Mouse (Mus musculus) stomach, embryonic 14.5 days (tissue): ENCODE measurements at regions not wholly inside any gene's neighbourhood (a gene's known extent, or its start where the extent isn't known, plus 50 kb on each side); places are given as distances from the start of the nearest gene placed in this dataset.

Experiments used
- ATAC-seq: fragments of 200-750 bp; cut with Nextera tagmentation; 2 replicates; pipeline ENCODE4 v1.8.0; 2017; ENCODE audit warnings: low read depth, moderate TSS enrichment; ENCODE audit not compliant: insufficient number of reproducible peaks, insufficient read depth, low FRiP score
- H3K27ac ChIP-seq: fragments of 300-500 bp; sonication (generic); 2 replicates; pipeline ENCODE4 v1.5.1; 2014; ENCODE audit warnings: mild to moderate bottlenecking, low read length, moderate library complexity, mixed read lengths
- H3K27me3 ChIP-seq: fragments of 300-500 bp; sonication (generic); 2 replicates; pipeline ENCODE4 v1.6.1; 2014; ENCODE audit warnings: low read length, control low read depth, mixed read lengths; ENCODE audit not compliant: control insufficient read depth, insufficient read depth
- H3K36me3 ChIP-seq: fragments of 300-500 bp; sonication (generic); 2 replicates; pipeline ENCODE4 v1.6.1; 2014; ENCODE audit warnings: mild to moderate bottlenecking, control low read depth, low read length, moderate library complexity, mixed read lengths; ENCODE audit not compliant: control insufficient read depth, insufficient read depth
- H3K4me1 ChIP-seq: fragments of 300-500 bp; sonication (generic); 2 replicates; pipeline ENCODE4 v1.6.1; 2014; ENCODE audit warnings: low read length, control low read depth, mixed read lengths; ENCODE audit not compliant: control insufficient read depth, insufficient read depth
- H3K4me2 ChIP-seq: fragments of 300-500 bp; sonication (generic); replicated peaks from 2 replicates; pipeline ENCODE4 v1.6.1; 2014; ENCODE audit warnings: low read depth, low read length, control low read depth
- H3K4me3 ChIP-seq: fragments of 300-500 bp; sonication (generic); 2 replicates; pipeline ENCODE4 v1.5.1; 2014; ENCODE audit warnings: low read depth, low read length, control low read depth
- H3K9ac ChIP-seq: fragments of 300-500 bp; sonication (generic); replicated peaks from 2 replicates; pipeline ENCODE4 v1.6.1; 2014; ENCODE audit warnings: low read depth, mild to moderate bottlenecking, control low read depth, low read length, moderate library complexity, mixed read lengths
- H3K9me3 ChIP-seq: fragments of 300-500 bp; sonication (generic); 2 replicates; pipeline ENCODE4 v1.6.1; 2016; ENCODE audit warnings: low read depth, low read length, control low read depth; ENCODE audit not compliant: control insufficient read depth
- WGBS: fragments of 180-500 bp; shearing (Covaris S2); extraction: QIAGEN DNeasy Blood & Tissue Kit; methylation state at CpG from one replicate; pipeline ENCODE4 v1.1.7; 2014; 5-methylcytosine and 5-hydroxymethylcytosine counted together

DNA sequence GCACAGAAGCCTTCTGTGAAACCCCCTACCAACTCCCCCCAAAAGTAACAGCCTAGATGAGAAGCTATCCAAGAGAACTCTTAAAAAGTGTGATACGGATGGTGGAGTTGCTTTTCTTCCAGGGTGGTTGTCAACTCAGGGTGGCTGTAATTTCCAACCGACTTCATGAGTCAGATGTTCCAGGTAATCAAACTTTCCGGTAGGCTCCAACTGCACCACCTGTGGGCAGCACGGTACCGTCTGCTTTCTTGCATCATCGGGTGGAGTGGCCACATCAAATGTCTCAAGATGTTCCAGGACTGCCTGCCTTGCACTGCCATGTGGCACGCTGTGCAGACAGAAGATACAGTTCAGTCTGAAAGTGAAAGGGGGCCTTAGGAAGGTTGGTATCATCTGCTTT lies 455.5 kb upstream of the Zic4 start:
- Histone ChIP-seq H3K27me3 (no peaks in the 10 kb centered on the region), H3K9ac (no peak overlapping the region), H3K4me2 (no peak overlapping the region), H3K4me1 (no peaks in the 10 kb centered on the region), H3K9me3 (no peaks in the 10 kb centered on the region), H3K36me3 (no peaks in the 10 kb centered on the region), H3K27ac (no peak overlapping the region), H3K4me3 (no peak overlapping the region)
- no peak for ATAC-seq
- WGBS: 95% methylated on average over 7 of the region's 7 CpGs

DNA sequence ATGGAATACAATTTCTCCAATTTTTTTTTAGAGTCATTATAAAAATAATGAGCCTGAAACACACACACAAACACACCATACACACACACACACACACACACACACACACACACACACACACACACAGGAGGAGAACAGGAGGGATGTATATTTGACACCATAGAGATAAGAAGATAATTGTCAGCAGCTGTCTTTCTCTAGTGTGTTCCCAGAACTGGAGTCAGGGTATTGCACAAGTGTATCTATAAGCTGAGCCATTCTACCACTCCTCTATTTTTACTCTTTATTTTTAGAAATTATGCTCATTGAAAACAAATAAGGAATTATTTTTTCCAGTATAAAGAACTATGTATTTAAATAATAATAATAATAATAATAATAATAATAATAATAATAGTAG lies 407.6 kb upstream of the Zic4 start:
- no peak overlapping the region for H3K27ac ChIP-seq
- no peak overlapping the region for H3K4me3 ChIP-seq
- H3K36me3 ChIP-seq: no peaks in the 10 kb centered on the region
- no peaks in the 10 kb centered on the region for H3K9me3 ChIP-seq
- no peak overlapping the region for H3K9ac ChIP-seq
- H3K4me2 ChIP-seq: no peak overlapping the region
- ATAC-seq: no peak
- no peaks in the 10 kb centered on the region for H3K4me1 ChIP-seq
- H3K27me3 ChIP-seq: no peaks in the 10 kb centered on the region

DNA sequence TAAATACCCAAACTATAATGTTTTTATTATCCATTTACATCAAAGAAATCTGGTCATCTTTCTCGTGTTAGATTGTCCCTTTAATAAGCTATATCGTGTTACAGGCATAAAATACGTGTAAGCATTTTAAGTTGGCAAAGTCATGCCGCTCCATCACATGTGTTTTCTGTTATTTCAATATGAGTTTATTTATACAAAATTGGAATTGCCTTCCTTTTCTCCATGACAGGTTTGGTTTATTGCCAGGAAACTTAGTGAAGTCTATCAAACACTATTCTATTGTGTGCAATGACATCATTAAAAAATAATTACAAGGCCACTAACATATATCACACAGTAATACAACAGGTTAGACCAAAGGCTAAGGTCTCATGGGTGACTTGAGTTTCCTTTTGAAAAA lies 400.8 kb upstream of the Zic4 start:
- H3K27ac ChIP-seq: no peak overlapping the region
- no peaks in the 10 kb centered on the region for H3K36me3 ChIP-seq
- no peak overlapping the region for H3K9ac ChIP-seq
- H3K27me3 ChIP-seq: no peaks in the 10 kb centered on the region
- no peaks in the 10 kb centered on the region for H3K4me1 ChIP-seq
- no peaks in the 10 kb centered on the region for H3K9me3 ChIP-seq
- ATAC-seq: no peak
- H3K4me3 ChIP-seq: no peak overlapping the region
- H3K4me2 ChIP-seq: no peak overlapping the region
- WGBS: 74% methylated on average over 4 of the region's 4 CpGs

DNA sequence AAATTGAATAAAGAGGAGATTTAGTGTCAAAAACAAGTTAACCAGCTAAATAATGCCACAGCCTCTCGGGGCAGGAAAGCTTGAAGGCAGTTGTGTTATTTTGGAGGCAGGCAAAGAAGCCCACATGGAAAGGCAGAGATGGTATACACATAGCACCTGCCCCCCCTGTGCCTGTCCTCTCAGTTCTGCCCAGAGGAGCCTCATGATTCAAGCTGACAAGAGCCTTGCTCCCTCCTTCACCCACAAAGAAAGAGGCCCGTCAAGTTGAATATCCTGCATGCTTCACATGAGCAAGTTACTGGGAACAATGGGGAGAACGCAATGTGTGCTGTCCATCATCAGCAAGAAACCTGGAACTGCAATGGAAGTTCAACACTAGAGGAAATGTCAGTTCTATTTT lies 398.2 kb upstream of the Zic4 start:
- H3K27ac ChIP-seq: no peak overlapping the region
- 67% methylated on average over 3 of the region's 3 CpGs for WGBS
- H3K9me3 ChIP-seq: no peaks in the 10 kb centered on the region
- no peaks in the 10 kb centered on the region for H3K4me1 ChIP-seq
- no peak overlapping the region for H3K4me3 ChIP-seq
- ATAC-seq: no peak
- H3K4me2 ChIP-seq: no peak overlapping the region
- H3K9ac ChIP-seq: no peak overlapping the region
- no peaks in the 10 kb centered on the region for H3K36me3 ChIP-seq
- no peaks in the 10 kb centered on the region for H3K27me3 ChIP-seq

DNA sequence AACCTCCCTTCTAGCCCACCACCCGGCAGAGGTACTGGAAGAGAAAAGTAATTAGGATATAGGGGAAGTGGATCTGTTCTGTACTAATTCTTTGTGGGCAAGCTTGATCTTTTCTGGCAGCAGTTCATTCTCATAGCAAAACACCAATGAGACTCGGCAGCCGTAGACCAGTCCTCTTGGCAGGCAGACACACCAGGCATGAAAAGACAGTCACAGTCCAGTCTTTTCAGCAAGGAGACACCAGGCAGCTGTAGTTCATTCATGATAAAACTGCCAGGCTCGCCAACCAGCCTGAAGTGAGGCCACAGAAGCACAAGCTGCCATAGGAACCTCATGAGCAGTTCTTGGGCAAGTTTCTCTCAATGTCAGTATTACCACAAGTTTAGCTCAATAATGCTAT lies 383.5 kb upstream of the Zic4 start:
- no peak for ATAC-seq
- H3K36me3 ChIP-seq: no peaks in the 10 kb centered on the region
- H3K27ac ChIP-seq: no peak overlapping the region
- no peak overlapping the region for H3K4me2 ChIP-seq
- WGBS: 72% methylated on average over 4 of the region's 4 CpGs
- H3K27me3 ChIP-seq: no peaks in the 10 kb centered on the region
- no peaks in the 10 kb centered on the region for H3K4me1 ChIP-seq
- no peaks in the 10 kb centered on the region for H3K9me3 ChIP-seq
- no peak overlapping the region for H3K4me3 ChIP-seq
- H3K9ac ChIP-seq: no peak overlapping the region

DNA sequence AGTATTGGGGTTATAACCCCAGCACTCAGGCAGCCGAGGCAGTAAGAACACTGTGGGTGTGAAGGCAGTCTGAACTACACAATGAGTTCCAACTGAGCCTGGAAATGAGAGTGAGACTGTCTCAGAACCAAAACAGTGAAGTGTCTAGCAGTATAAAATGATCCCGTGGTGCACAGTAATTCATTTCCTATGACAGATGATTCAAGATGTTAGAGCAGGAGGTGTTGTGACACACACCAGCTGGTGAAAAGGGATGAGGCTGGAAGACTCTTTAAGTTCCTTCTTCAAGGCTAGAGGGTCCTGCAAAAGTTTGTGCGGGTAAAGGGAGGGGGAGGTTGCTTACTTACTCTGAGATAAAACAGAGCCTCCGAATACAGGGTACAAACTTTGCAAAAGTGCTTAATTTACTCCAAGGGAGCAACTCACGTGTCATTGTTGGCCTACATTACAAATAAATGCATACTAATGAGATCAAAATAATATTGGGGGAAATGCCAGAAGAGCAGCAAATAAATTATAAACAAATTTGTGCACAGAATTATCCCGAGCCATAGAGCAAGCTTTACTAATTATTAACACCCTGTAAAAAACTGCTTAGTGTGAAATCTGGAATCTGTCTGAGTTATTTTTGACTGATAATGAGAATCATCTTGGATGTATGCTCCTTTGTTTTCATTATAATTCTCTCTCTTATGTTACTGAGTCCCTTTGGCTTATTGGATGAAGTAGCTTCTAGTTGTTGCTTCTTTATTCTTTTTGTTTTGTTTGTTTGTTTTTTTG lies 382.0 kb upstream of the Zic4 start:
- WGBS: 50% methylated on average over 6 of the region's 6 CpGs
- no peak for ATAC-seq
- no peak overlapping the region for H3K4me2 ChIP-seq
- no peak overlapping the region for H3K9ac ChIP-seq
- H3K9me3 ChIP-seq: no peaks in the 10 kb centered on the region
- no peaks in the 10 kb centered on the region for H3K4me1 ChIP-seq
- no peaks in the 10 kb centered on the region for H3K36me3 ChIP-seq
- H3K4me3 ChIP-seq: no peak overlapping the region
- H3K27me3 ChIP-seq: no peaks in the 10 kb centered on the region
- no peak overlapping the region for H3K27ac ChIP-seq

DNA sequence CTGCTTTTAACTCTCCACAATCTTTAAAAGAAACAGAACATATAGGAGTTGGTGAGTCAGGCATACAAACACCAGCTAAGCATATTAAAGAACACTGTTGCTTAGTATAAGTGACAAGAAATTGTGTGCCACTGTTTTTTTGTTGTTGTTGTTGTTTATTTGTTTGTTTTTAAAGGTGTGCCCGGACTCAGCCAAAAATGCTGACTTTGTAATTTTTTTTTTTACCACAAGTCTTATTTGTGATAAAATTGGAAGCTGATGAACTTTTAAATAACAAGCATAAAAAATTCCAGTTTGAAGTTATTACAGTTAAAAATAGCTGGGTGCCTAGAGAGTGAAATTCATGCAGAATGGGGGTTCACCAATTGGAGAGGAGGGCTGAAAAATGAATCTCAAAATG lies 363.0 kb upstream of the Zic4 start:
- no peaks in the 10 kb centered on the region for H3K4me1 ChIP-seq
- H3K9me3 ChIP-seq: no peaks in the 10 kb centered on the region
- no peak overlapping the region for H3K27ac ChIP-seq
- no peaks in the 10 kb centered on the region for H3K36me3 ChIP-seq
- H3K4me3 ChIP-seq: no peak overlapping the region
- 85% methylated on average over 1 of the region's 1 CpGs for WGBS
- no peak overlapping the region for H3K4me2 ChIP-seq
- H3K27me3 ChIP-seq: no peaks in the 10 kb centered on the region
- no peak overlapping the region for H3K9ac ChIP-seq
- ATAC-seq: no peak

DNA sequence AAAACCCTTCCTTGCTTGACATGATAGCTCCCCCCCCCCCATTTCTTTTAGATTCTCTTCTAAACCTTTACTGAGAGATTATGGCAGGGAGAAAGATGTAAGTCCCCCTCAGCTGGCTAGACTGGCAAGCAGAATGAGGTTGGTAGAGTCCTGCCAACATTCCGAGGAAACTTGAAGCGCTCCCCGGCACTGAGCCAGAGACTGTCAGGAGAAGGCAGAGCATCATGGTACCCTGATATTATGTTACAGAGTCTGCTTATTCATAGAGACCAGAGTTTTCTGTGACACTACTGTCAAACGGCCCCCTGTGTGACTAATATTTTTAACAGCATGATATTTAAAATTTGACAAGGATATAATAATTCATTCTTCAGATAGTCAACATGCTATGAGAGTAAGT lies 358.0 kb upstream of the Zic4 start:
- no peaks in the 10 kb centered on the region for H3K4me1 ChIP-seq
- H3K9ac ChIP-seq: no peak overlapping the region
- no peaks in the 10 kb centered on the region for H3K9me3 ChIP-seq
- no peaks in the 10 kb centered on the region for H3K27me3 ChIP-seq
- H3K36me3 ChIP-seq: no peaks in the 10 kb centered on the region
- 72% methylated on average over 4 of the region's 4 CpGs for WGBS
- H3K27ac ChIP-seq: no peak overlapping the region
- H3K4me3 ChIP-seq: no peak overlapping the region
- H3K4me2 ChIP-seq: no peak overlapping the region
- no peak for ATAC-seq

DNA sequence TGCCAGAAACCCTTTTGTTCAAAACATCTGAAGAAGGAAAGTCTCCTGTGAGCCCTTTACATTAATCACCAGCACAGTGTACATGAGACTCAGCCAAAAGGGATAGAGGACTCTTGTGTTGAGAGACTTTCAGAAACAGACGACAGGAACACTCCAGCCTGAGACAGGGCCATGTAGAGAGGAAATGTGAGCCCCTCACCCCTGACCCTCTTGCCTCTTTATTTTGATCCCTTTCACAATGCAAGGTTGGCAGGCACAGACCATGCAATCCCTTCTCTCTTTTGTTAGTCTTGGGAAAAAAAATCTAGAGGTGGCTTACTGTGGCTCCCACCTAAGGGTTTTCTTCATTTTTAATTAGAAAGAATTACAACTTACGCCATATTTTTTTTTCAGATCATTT lies 321.7 kb upstream of the Zic4 start:
- H3K36me3 ChIP-seq: no peaks in the 10 kb centered on the region
- H3K4me1 ChIP-seq: no peaks in the 10 kb centered on the region
- H3K9me3 ChIP-seq: no peaks in the 10 kb centered on the region
- H3K27me3 ChIP-seq: no peaks in the 10 kb centered on the region
- H3K9ac ChIP-seq: no peak overlapping the region
- no peak overlapping the region for H3K4me2 ChIP-seq
- 41% methylated on average over 2 of the region's 2 CpGs for WGBS
- no peak for ATAC-seq
- no peak overlapping the region for H3K27ac ChIP-seq
- H3K4me3 ChIP-seq: no peak overlapping the region
